Mouse (Mus musculus) midbrain, embryonic 14.5 days (tissue): ENCODE measurements around the gene Gm7544. TPM values are rescaled to one million over a fixed set of nuclear protein-coding genes. Genes with fewer than 3 reads are reported as not detected.
"Not testable (repeated sequence)": the region's sequence is repeated elsewhere in the genome, so short reads cannot be mapped to it uniquely, and the experiment has no call there.

Source experiments
- ATAC-seq: fragments of 200-750 bp; cut with Nextera tagmentation; 2 replicates; pipeline ENCODE4 v1.8.0; 2017; ENCODE audit warnings: moderate number of reproducible peaks, moderate library complexity; ENCODE audit not compliant: low FRiP score, low TSS enrichment
- DNase-seq: peaks from one replicate; pipeline ENCODE4 v3.0.0-alpha.2; 2015
- H3K27ac ChIP-seq: fragments of 300-500 bp; sonication (generic); replicated peaks from 2 replicates; pipeline ENCODE4 v1.5.1; 2014; ENCODE audit warnings: mild to moderate bottlenecking, low read depth, low read length, moderate library complexity
- H3K27me3 ChIP-seq: fragments of 300-500 bp; sonication (generic); 2 replicates; pipeline ENCODE4 v1.6.1; 2014; ENCODE audit warnings: low read length, control low read depth, mixed read lengths; ENCODE audit not compliant: control insufficient read depth, insufficient read depth
- H3K36me3 ChIP-seq: fragments of 300-500 bp; sonication (generic); 2 replicates; pipeline ENCODE4 v1.6.1; 2014; ENCODE audit warnings: low read length, control low read depth; ENCODE audit not compliant: control insufficient read depth, insufficient read depth
- H3K4me1 ChIP-seq: fragments of 300-500 bp; sonication (generic); 2 replicates; pipeline ENCODE4 v1.6.1; 2014; ENCODE audit warnings: mild to moderate bottlenecking, antibody characterized with exemption, low read length, control low read depth; ENCODE audit not compliant: control insufficient read depth, insufficient read depth
- H3K4me2 ChIP-seq: fragments of 300-500 bp; sonication (generic); 2 replicates; pipeline ENCODE4 v1.6.1; 2014; ENCODE audit warnings: mild to moderate bottlenecking, low read length, moderate library complexity
- H3K4me3 ChIP-seq: fragments of 300-500 bp; sonication (generic); replicated peaks from 2 replicates; pipeline ENCODE4 v1.5.1; 2014; ENCODE audit warnings: low read depth, low read length
- H3K9ac ChIP-seq: fragments of 300-500 bp; sonication (generic); replicated peaks from 2 replicates; pipeline ENCODE4 v1.6.1; 2014; ENCODE audit warnings: mild to moderate bottlenecking, low read length, moderate library complexity
- H3K9me3 ChIP-seq: fragments of 300-500 bp; sonication (generic); 2 replicates; pipeline ENCODE4 v1.6.1; 2016; ENCODE audit warnings: low read length, control low read depth, mixed read lengths; ENCODE audit not compliant: control insufficient read depth
- WGBS: fragments of 180-500 bp; shearing (Covaris S2); extraction: QIAGEN DNeasy Blood & Tissue Kit; methylation state at CpG from one replicate; pipeline ENCODE4 v1.1.7; 2014; 5-methylcytosine and 5-hydroxymethylcytosine counted together
- polyA plus RNA-seq: library from polyadenylated mRNA; unstranded; fragments of >200 nt; fragmentation: Nextera tagmentation; extraction: Ambion mirVana; gene quantifications from 2 replicates; pipeline ENCODE4 v1.2.1, GENCODE M21; 2014

Gm7544 gene
- polyA plus RNA-seq, 1 experiment from 2014 or later = not detected

- not testable (repeated sequence) for H3K4me2 ChIP-seq, H3K4me1 ChIP-seq, H3K36me3 ChIP-seq, H3K27me3 ChIP-seq, H3K9ac ChIP-seq, H3K9me3 ChIP-seq, H3K4me3 ChIP-seq, ATAC-seq, H3K27ac ChIP-seq, DNase-seq
- WGBS = no CpG with 5 or more reads among the region's 6 CpGs
Observed at GRCm38 (mm10) chr1:82943295-82943694, 12.5 kb downstream of the Gm7544 start, which contains the start of gene A030003K21Rik. A030003K21Rik (minus strand) TSS chr1:82943388.

- H3K27ac ChIP-seq, H3K9me3 ChIP-seq, H3K4me3 ChIP-seq, H3K4me1 ChIP-seq, H3K36me3 ChIP-seq, ATAC-seq, H3K4me2 ChIP-seq, DNase-seq, H3K27me3 ChIP-seq, H3K9ac ChIP-seq: not testable (repeated sequence)
- WGBS = 98% methylated on average over 2 of the region's 2 CpGs
Observed at GRCm38 (mm10) chr1:82942505-82942904, 13.3 kb downstream of the Gm7544 start.

GRCm38 (mm10) chr1:82938666-82939065 lies 17.1 kb downstream of the Gm7544 start:
- Histone ChIP-seq H3K4me1 (no peaks in the 10 kb centered on the region), H3K27me3 (no peaks in the 10 kb centered on the region), H3K9me3 (no peaks in the 10 kb centered on the region), H3K4me3 (no peak overlapping the region), H3K4me2 (no peak overlapping the region), H3K9ac (no peak overlapping the region), H3K27ac (no peak overlapping the region), H3K36me3 (no peaks in the 10 kb centered on the region)
- 96% methylated on average over 5 of the region's 5 CpGs for WGBS
- DNase-seq = no peak
- ATAC-seq = no peak

GRCm38 (mm10) chr1:82931326-82931725 lies 24.5 kb downstream of the Gm7544 start, which contains the start of gene Gm6217:
Gm6217 (minus strand) TSS chr1:82931399.
- not testable (repeated sequence) for H3K27ac ChIP-seq, H3K4me3 ChIP-seq, H3K4me2 ChIP-seq, H3K36me3 ChIP-seq, H3K27me3 ChIP-seq, H3K9me3 ChIP-seq, H3K9ac ChIP-seq, ATAC-seq, DNase-seq, H3K4me1 ChIP-seq
- no CpG with 5 or more reads among the region's 6 CpGs for WGBS

GRCm38 (mm10) chr1:82930558-82930957 lies 25.3 kb downstream of the Gm7544 start:
- ATAC-seq, H3K36me3 ChIP-seq: not testable (repeated sequence)
- WGBS = 92% methylated on average over 3 of the region's 3 CpGs

GRCm38 (mm10) chr1:82924650-82925049 lies 31.2 kb downstream of the Gm7544 start, which contains the start of gene A030014E15Rik:
A030014E15Rik (plus strand) TSS chr1:82924917.
- no peak within 1 kb of the TSS for H3K27ac ChIP-seq
- no peaks in the 10 kb centered on the region for H3K9me3 ChIP-seq
- 95% methylated on average over 6 of the region's 6 CpGs for WGBS
- no peaks in the 10 kb centered on the region for H3K36me3 ChIP-seq
- H3K4me3 ChIP-seq = no peak within 1 kb of the TSS
- H3K9ac ChIP-seq = no peak within 1 kb of the TSS
- H3K4me1 ChIP-seq = no peaks in the 10 kb centered on the region
- DNase-seq (no peak), ATAC-seq (no peak)
- no peaks in the 10 kb centered on the region for H3K27me3 ChIP-seq
- H3K4me2 ChIP-seq = no peak within 1 kb of the TSS

More at GRCm38 (mm10) chr1:82930558-82930957, 25.3 kb downstream of the Gm7544 start:
- not testable (repeated sequence) for H3K27me3 ChIP-seq, H3K9me3 ChIP-seq, H3K4me3 ChIP-seq, H3K4me2 ChIP-seq, H3K9ac ChIP-seq, DNase-seq, H3K4me1 ChIP-seq, H3K27ac ChIP-seq

GRCm38 (mm10) chr1:82913434-82913833 lies 42.4 kb downstream of the Gm7544 start:
- not testable (repeated sequence) for H3K4me3 ChIP-seq, H3K27ac ChIP-seq, H3K9me3 ChIP-seq, H3K9ac ChIP-seq, H3K27me3 ChIP-seq, H3K4me1 ChIP-seq, H3K4me2 ChIP-seq, DNase-seq, ATAC-seq, H3K36me3 ChIP-seq
- WGBS = 95% methylated on average over 5 of the region's 5 CpGs

- ATAC-seq = no peak
Observed at GRCm38 (mm10) chr1:82913025-82913424, 42.8 kb downstream of the Gm7544 start, which contains the start of gene A030005L19Rik. A030005L19Rik (plus strand) TSS chr1:82913325.

GRCm38 (mm10) chr1:82905886-82906285 lies 49.9 kb downstream of the Gm7544 start:
- no peaks in the 10 kb centered on the region for H3K4me1 ChIP-seq
- H3K4me3 ChIP-seq = no peak overlapping the region
- DNase-seq (no peak), ATAC-seq (no peak)
- H3K36me3 ChIP-seq = peaks cover 9% of the 10 kb centered on the region
- no peak overlapping the region for H3K4me2 ChIP-seq
- no peaks in the 10 kb centered on the region for H3K9me3 ChIP-seq
- WGBS = 29% methylated on average over 3 of the region's 3 CpGs
- H3K9ac ChIP-seq = no peak overlapping the region
- H3K27ac ChIP-seq = no peak overlapping the region
- H3K27me3 ChIP-seq = no peaks in the 10 kb centered on the region

More at GRCm38 (mm10) chr1:82913025-82913424, 42.8 kb downstream of the Gm7544 start, which contains the start of gene A030005L19Rik:
- no peaks in the 10 kb centered on the region for H3K36me3 ChIP-seq
- no peaks in the 10 kb centered on the region for H3K27me3 ChIP-seq
- no peak within 1 kb of the TSS for H3K4me2 ChIP-seq
- DNase-seq = no peak
- 92% methylated on average over 3 of the region's 3 CpGs for WGBS
- no peaks in the 10 kb centered on the region for H3K9me3 ChIP-seq
- H3K4me1 ChIP-seq = no peaks in the 10 kb centered on the region
- no peak within 1 kb of the TSS for H3K9ac ChIP-seq
- no peak within 1 kb of the TSS for H3K27ac ChIP-seq
- H3K4me3 ChIP-seq = no peak within 1 kb of the TSS
